Mouse (Mus musculus): ENCODE measurements around the gene Washc1. TPM values are rescaled to one million over a fixed set of nuclear protein-coding genes. Genes with fewer than 3 reads are reported as not detected.
"Not testable (repeated sequence)": the region's sequence is repeated elsewhere in the genome, so short reads cannot be mapped to it uniquely, and the experiment has no call there.

Washc1 gene
- total RNA-seq, 2 experiments from 2014 or later: 44.3 to 45.7 TPM

- no peak for DNase-seq (ENCODE audit: low spot score in 2 of 2)
These were observed 599 bp upstream of the Washc1 start for GRCm38 (mm10) chr17:66110746-66111145.

GRCm38 (mm10) chr17:66112166-66112565 is 821 bp downstream of the Washc1 start:
- DNase-seq (ENCODE audit: low spot score in 2 of 2): no peak

GRCm38 (mm10) chr17:66118991-66119390 is 7.6 kb downstream of the Washc1 start:
- no peak for DNase-seq (ENCODE audit: low spot score in 2 of 2)

GRCm38 (mm10) chr17:66120701-66121100 is 9.4 kb downstream of the Washc1 start:
- DNase-seq (ENCODE audit: low spot score in 2 of 2): no peak

GRCm38 (mm10) chr17:66123066-66123815 is 11.9 kb downstream of the Washc1 start, which contains the start of gene Ddx11:
Gene Ddx11 (plus strand): TSS chr17:66123520.
- DNase-seq (ENCODE audit: low spot score in 2 of 2): peak; percentile 92 to 93

GRCm38 (mm10) chr17:66123816-66124610 is 12.7 kb downstream of the Washc1 start:
- DNase-seq (ENCODE audit: low spot score in 2 of 2): no peak

GRCm38 (mm10) chr17:66125211-66125610 is 13.9 kb downstream of the Washc1 start:
- DNase-seq (ENCODE audit: low spot score in 2 of 2): no peak

- no peak for DNase-seq (ENCODE audit: low spot score in 2 of 2)
These were observed 19.0 kb downstream of the Washc1 start for GRCm38 (mm10) chr17:66130371-66130770.

- DNase-seq (ENCODE audit: low spot score in 2 of 2): no peak
These were observed 19.9 kb downstream of the Washc1 start for GRCm38 (mm10) chr17:66131212-66131611.

GRCm38 (mm10) chr17:66152706-66153662 is 41.6 kb downstream of the Washc1 start:
- DNase-seq (ENCODE audit: low spot score in 2 of 2): not testable (repeated sequence)

GRCm38 (mm10) chr17:66153735-66154423 is 42.5 kb downstream of the Washc1 start:
- DNase-seq (ENCODE audit: low spot score in 2 of 2): not testable (repeated sequence)

- DNase-seq (ENCODE audit: low spot score in 2 of 2): no peak
These were observed 43.5 kb downstream of the Washc1 start for GRCm38 (mm10) chr17:66154876-66155275.

GRCm38 (mm10) chr17:66158271-66158670 is 46.9 kb downstream of the Washc1 start:
- DNase-seq (ENCODE audit: low spot score in 2 of 2): no peak

- not testable (repeated sequence) for DNase-seq (ENCODE audit: low spot score in 2 of 2)
These were observed 55.8 kb downstream of the Washc1 start for GRCm38 (mm10) chr17:66167141-66167540.

Other genes starting within 250 kb of the Washc1 start
- 10 to 100 TPM; 43.7 to 45.7 TPM for gene Ralbp1, start 225.7 kb upstream of the Washc1 start, total RNA-seq (2021)
- 10 to 100 TPM; 24.6 to 34.4 TPM for gene Twsg1, start 160.3 kb upstream of the Washc1 start, total RNA-seq (2021)
- gene Ankrd12, start 34.5 kb upstream of the Washc1 start, total RNA-seq (2021): 100 to 1,000 TPM; 101 to 104 TPM
- gene Ndufv2, start 10.0 kb upstream of the Washc1 start, total RNA-seq (2021): 100 to 1,000 TPM; 252 to 265 TPM
- gene Ddx11, start 12.0 kb downstream of the Washc1 start, total RNA-seq (2021): 1 to 10 TPM; 3.2 to 3.7 TPM

All from layer of hippocampus, postnatal 14 days (tissue).